Mouse (Mus musculus) heart, postnatal 4 days (tissue): ENCODE results near the gene Phc3. TPM values are rescaled to one million over a fixed set of nuclear protein-coding genes. Genes with fewer than 3 reads are reported as not detected.
A peak's percentile ranks its signal among the peaks of the same experiment; 100 is the strongest.
"Not testable (repeated sequence)": the region's sequence is repeated elsewhere in the genome, so short reads cannot be mapped to it uniquely, and the experiment has no call there.

Experiments used
- DNase-seq: peaks from one replicate; pipeline ENCODE4 v3.0.0; 2021
- total RNA-seq, 2 experiments: library from RNA; stranded (reverse); gene quantifications; 2 replicates each; pipeline ENCODE4 v1.2.3; 2021

Phc3 gene
- total RNA-seq, 2 experiments from 2014 or later = 17.6 to 17.8 TPM

GRCm38 (mm10) chr3:30868176-30868575, 101.0 kb downstream of the Phc3 start:
- no peak for DNase-seq

- no peak for DNase-seq
Measured at GRCm38 (mm10) chr3:30864640-30865039, 104.6 kb downstream of the Phc3 start.

GRCm38 (mm10) chr3:30863712-30864435, 105.3 kb downstream of the Phc3 start:
- no peak for DNase-seq

GRCm38 (mm10) chr3:30860705-30861104, 108.5 kb downstream of the Phc3 start:
- no peak for DNase-seq

DNA sequence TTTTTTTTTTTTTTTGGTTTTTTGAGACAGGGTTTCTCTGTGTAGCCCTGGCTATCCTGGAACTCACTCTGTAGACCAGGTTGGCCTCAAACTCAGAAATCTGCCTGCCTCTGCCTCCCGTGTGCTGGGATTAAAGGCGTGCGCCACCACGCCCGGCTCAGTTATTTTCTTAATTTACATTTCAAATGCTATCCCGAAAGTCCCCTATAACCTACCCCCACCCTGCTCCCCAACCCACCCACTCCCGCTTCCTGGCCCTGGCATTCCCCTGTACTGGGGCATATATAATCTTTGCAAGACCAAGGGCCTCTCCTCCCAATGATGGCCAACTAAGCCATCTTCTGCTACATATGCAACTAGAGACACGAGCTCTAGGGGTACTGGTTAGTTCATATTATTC, 109.6 kb downstream of the Phc3 start:
- DNase-seq = not testable (repeated sequence)

DNA sequence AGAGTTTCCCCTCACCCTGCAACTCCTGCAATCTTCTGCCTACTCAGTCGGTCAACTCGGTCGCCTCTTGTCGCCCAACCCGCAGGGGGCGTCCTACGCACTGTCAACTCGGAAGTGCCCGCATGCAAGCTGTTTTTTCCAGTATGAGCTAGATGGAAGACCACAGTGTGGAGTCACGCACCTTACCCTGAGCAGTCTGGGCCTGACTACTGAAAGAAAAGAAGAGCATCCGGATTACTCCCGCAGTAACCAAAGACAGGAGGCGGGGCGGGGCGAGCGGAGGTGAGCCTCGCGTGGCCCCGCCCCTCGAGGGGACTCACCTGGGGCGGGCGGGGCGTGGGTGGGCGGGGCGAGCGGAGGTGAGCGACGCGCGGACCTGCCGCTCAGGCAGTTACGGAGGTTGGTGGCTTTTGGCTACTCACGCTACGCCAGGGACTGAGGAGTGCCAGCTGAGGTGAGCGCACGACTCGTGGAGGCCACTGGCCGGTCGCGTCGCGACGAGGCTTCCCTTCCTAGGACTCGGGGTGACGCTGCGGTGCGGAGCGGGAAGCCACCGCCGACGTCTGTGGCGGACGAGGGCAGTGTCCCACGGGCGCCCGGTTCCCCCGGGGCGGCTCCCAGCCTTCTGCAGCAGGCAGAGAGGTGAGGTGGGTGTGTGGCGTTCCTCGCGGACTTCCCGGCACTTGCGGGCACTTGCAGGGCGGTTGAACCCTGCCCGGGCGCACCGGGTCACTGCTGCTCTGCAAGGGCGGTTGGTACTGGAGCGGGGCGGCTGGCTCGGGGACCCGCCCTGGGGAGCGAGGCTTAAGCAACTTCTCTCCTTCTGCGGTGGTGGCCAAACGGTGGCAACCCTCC, 113.4 kb downstream of the Phc3 start, which contains the start of gene Gpr160:
Gpr160 (plus strand) TSS at position 347 of the 855 bp plus-strand sequence.
- DNase-seq = peak; percentile 72

- no peak for DNase-seq
Measured at GRCm38 (mm10) chr3:30853596-30853995, 115.6 kb downstream of the Phc3 start.

DNA sequence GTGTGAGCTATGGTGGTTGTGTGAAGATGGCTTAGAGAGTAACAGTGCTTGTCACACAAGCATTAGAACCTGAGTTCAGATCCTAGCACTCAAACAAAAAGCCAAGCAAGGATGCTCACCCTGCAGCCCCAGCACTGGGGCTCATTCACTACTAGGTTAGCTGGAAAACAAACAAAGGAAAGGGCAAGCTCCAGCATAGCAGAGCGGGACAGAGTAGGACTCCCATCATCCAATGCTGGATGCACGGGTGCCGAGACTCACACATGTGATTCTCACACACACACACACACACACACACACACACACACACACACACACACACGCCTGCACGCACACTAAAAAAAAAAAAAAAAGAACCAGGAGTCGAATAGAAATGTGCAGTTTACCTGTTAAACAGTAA, 117.8 kb downstream of the Phc3 start:
- DNase-seq = no peak

Other genes starting within 250 kb of the Phc3 start
- gene Samd7, start 223.1 kb downstream of the Phc3 start, total RNA-seq = not detected
- 10 to 100 TPM; 37.6 to 38.0 TPM for gene Sec62, start 176.5 kb downstream of the Phc3 start, total RNA-seq
- gene Gpr160, start 113.5 kb downstream of the Phc3 start, total RNA-seq = under 1 TPM; 0.60 to 0.63 TPM
- gene Prkci, start 26.3 kb upstream of the Phc3 start, total RNA-seq = 10 to 100 TPM; 23.0 to 26.6 TPM
- gene Skil, start 125.6 kb upstream of the Phc3 start, total RNA-seq = 10 to 100 TPM; 26.7 to 27.1 TPM
- gene Cldn11, start 180.5 kb upstream of the Phc3 start, total RNA-seq = 1 to 10 TPM; 3.2 to 3.7 TPM